Mouse (Mus musculus): ENCODE results near the gene Dab2.

The Dab2 gene

DNA sequence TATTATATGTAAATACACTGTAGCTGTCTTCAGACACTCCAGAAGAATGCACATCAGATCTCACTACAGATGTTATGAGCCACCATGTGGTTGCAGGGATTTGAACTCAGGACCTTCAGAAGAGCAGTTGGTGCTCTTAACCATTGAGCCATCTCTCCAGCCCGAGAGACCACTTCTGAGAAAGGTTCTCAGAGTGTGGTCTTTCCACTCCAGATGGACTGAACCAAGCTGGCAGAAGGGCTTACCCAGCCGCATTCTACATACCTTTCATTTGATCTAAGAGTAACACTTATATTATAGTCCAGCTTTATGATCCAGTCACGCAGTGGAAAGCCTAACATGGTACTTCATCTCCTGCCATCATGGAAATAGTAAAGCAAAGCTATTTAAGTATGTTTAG, 92.3 kb downstream of the Dab2 start:
- no peak for DNase-seq (ENCODE audit: low read depth, low spot score)

DNA sequence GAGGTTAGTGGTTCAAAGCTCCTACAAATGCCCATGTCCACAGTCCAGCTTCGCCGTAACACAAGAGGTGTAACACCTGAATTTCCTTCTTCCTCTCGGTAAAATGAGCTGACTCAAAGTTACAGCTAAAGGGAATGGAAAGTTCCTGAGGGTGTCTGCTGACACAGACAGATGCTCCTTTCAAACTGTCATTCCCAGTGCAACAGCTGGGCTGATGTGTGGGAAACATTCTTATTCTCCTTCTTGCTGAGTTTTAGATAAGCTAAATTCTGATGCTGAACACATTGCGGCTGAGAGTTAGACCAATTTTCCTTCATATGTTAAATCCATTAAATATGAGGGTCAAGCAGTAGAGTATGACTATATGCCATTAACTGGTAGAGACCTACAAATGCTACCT, 94.0 kb downstream of the Dab2 start:
- DNase-seq (ENCODE audit: low read depth, low spot score) = no peak

DNA sequence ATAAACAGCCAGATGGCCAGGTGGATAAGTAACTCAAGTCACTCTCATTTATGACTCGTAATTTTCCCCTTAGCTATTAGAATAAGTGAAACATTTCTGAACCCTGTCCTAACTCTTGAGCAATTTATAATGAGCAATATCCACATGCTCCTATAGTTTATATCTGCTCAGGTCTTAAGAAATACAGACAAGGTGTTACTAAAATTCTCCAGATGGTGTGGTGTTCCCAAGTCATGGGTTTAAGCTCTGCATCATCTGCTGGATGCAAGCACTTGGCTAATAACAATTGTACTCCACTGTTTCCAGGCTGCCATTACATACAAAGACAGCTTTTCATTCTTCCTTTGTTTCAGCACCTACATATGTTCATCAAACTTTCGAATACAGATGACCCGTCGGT, 98.6 kb downstream of the Dab2 start:
- DNase-seq (ENCODE audit: low read depth, low spot score) = no peak

DNA sequence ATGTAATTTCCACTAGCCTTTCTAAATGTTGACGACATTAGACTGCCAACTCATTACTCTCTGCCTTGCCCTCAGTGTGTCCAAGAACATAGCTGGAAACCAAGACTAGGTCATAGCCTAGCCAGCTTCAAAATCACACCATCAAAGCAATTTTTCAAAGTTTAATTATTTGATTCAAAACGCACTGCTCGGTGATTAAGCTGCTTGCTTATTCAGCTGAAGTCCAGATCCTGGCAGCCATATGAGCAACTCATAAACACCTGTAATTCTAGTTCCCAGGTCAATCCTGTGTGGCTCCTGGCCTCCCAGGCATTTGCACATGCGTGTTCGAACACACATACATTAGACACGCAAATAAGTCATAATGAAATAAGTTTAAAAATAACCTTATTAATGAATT, 99.3 kb downstream of the Dab2 start:
- DNase-seq (ENCODE audit: low read depth, low spot score) = no peak

DNA sequence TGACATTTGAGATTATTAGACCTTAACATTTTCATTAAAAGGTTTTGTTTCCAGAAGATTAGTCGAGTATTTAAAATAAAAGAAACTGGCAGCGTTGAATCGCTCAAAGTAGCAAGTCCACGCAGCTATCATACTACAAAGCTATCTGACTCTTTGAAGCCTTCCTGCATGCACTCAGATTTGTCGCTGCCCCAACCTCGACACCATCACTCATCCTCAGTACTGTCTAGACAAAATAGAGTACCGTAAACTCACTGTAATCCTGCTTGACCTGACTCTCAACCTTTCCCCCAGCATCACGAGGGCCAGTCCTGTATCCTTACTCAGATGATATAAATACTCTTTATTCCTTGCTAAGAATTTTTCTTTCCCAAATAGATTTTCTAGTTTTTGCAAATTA, 100.5 kb downstream of the Dab2 start:
- no peak for DNase-seq (ENCODE audit: low read depth, low spot score)

DNA sequence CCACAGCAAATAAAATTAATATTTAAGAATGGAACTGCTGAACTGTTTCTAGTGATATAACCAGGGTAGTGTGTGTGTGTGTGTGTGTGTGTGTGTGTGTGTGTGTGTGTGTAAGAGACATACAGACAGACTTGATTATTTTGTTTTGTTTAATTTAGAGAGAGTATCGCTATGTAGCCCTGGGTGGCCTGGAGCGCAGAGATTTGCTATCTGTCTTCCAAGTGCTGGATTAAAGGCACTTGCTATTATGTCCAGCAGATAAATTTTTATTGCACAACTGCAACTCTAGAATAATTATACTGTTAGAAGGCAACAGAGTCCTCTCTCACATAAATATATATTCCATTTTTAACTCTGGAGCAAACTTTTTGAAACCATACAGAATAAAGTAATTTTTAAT, 102.8 kb downstream of the Dab2 start:
- no peak for DNase-seq (ENCODE audit: low read depth, low spot score)

DNA sequence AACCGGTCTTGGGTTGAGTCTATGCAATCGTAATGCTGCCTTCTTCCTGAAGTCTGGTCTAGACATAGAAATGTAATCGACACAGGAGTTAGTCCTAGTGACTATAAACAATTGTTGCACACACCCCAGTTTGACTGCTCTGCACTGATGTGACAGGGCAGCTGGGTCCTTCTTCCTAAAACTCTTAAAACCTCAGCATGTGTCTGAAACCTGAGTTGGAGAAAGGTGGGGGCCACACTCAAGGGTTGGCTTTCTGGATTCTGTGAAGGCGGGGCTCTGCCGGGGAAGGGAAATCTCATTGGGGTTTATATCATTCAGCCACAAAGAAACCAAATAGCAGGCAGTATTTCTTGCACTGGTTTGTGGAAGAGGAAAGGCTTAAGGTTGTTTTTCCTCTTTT, 104.6 kb downstream of the Dab2 start:
- no peak for DNase-seq (ENCODE audit: low read depth, low spot score)

DNA sequence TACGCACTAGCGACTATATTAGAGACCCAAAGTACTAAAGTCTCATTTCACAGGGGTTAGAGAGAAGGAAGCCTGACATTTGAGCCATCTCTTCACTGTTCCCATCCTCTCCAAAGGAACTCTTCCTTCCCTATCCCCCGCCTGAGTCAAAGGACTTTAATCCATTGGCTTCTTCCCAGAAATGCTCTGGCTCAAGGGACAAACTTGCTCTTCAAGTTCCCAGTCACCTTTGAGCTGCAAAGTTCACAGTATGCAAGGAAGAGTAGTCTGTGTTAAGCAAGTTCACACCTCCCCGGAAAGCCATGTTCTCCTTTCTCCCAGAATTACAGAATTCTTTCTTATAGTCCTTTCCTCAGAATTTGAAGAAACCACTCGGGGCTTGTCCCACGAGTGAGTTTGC, 107.2 kb downstream of the Dab2 start:
- no peak for DNase-seq (ENCODE audit: low read depth, low spot score)

DNA sequence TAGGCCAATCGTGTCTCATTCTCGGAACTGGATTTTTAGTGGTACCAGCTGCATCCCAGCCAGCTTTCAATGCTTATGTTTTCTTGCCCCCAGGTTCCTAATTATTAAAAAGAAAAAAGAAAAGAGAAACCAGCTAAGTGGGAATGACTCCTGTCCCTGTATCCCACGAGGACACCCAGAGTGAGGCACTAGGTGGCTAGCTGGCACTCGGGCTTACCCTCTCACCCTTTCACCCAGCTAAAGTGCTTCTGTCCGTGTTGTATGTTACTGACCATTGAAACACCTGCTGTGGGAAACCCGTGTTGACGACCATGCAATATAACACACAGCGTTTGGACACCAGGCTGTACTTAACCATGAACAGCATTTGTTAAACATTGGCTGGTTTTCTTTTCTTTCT, 109.4 kb downstream of the Dab2 start:
- no peak for DNase-seq (ENCODE audit: low read depth, low spot score)

DNA sequence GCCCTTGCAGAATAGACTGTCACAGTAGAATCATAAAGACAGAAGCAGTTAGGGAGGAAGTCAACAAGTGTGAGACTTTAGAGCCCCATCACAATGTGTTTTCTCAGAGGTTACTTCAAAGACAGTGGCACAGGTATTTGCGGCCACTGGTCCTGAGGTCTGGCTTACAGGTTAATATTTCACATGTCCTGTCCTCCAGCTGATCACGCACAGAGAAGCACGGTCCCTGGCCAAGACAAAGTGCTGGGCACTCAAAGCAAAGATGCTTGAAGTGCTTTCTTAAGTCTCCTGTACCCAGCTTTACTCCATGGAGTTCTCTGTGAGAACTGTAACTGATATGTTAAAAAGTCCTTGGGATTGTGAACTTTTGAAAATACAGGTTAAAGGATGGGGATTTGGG, 110.6 kb downstream of the Dab2 start:
- DNase-seq (ENCODE audit: low read depth, low spot score) = no peak

DNA sequence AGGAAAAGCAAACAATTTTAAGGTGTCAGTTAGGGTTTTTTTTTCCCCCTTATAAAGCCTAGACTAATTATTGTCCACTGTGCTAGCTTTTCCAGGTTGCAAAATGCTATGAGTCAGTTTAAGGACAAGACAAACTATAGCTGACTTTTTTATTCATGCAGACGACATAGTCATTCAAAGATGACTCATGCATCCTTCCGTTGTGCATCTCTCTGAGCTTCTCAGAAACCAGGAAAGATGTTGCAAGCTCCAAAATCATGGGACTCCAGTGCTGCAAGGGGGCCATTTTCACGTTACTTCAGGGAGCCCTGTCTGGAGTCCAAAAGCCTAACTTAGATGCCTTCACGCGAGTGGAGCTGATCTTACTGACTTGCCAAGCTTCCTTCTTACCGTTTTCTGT, 111.7 kb downstream of the Dab2 start:
- no peak for DNase-seq (ENCODE audit: low read depth, low spot score)

DNA sequence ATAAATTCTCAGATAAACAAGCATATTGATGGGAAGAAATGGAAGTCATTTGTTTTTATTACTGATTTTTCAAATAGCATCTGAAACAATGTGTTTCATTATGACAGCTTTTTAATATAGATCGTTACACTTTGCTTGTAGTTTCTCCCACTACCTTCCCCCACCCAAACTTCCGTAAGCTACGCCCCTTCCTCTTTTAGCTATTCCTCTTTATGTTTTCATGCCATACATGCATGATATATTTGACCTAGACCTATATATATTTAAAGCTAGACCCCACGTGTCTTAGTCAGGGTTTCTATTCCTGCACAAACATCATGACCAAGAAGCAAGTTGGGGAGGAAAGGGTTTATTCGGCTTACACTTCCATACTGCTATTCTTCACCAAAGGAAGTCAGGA, 115.7 kb downstream of the Dab2 start:
- DNase-seq (ENCODE audit: low read depth, low spot score) = no peak

DNA sequence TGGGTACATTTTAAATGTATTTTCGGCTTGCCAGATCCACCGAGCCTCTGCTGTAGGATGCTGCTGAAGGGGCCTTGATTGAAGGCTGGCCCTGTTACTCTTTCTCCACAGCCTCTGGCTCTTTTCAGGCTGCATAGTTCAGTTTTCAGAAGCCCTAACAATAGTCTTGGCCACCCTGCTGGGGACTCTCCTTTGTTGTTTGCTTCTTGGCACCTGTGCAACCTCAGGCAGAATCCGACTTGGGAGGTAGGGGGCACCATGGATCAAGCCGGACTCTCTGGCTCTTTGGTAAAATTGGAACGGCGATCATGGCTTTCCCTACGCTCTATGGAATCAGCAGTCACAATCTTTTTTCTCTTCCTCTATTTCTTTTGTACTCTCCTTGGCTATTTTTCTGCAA, 132.2 kb downstream of the Dab2 start:
- DNase-seq (ENCODE audit: low read depth, low spot score) = no peak

DNA sequence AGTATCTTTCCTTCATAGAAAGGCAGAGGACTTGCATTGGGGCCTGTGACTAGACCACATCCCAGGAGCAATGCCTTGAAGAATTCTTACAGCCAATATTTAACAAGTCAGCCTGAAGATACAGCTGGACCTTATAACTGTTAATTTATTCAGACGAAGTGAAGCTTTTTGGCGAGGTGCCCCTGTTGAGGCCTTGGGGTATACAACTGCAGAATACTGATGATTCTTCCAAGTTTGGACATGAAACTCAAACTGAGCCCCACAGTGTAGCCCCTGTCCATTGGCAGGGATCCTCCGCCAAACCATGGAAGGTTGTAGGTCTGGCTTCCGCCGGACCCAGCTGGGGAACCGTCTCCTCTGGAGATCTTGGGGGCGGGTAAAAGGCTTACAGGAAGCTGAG, 132.8 kb downstream of the Dab2 start:
- no peak for DNase-seq (ENCODE audit: low read depth, low spot score)

DNA sequence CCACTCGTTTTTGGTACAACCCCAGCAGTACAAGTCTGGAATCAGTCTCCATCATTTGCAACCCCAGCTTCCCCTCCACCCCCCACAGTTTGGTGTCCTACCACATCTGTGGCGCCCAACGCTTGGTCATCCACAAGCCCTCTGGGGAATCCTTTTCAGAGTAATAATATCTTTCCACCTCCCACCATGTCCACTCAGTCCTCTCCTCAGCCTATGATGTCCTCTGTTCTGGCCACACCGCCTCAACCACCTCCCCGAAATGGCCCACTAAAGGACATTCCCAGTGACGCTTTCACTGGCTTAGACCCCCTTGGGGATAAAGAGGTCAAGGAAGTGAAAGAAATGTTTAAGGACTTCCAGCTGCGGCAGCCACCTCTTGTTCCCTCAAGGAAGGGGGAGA, 135.7 kb downstream of the Dab2 start:
- no peak for DNase-seq (ENCODE audit: low read depth, low spot score)

DNA sequence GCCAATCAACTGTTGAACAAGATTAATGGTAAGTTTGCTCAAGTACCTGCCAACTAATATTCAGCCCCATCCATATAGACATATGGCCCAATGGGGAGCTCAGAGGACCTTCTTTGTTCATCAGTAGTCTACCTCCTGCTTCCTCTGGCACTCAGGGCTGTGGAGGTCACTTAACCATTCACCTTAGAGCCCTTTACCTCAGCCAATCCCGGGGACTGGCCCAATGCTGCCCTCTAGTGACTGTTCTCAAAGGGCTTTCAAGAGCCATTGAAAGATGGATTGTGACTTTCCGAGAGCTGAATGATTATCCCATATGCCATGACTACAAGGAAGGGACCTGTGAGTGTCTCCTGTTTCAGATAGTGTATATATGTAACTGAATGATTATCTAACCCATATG, 136.2 kb downstream of the Dab2 start:
- DNase-seq (ENCODE audit: low read depth, low spot score) = peak; percentile 23

DNA sequence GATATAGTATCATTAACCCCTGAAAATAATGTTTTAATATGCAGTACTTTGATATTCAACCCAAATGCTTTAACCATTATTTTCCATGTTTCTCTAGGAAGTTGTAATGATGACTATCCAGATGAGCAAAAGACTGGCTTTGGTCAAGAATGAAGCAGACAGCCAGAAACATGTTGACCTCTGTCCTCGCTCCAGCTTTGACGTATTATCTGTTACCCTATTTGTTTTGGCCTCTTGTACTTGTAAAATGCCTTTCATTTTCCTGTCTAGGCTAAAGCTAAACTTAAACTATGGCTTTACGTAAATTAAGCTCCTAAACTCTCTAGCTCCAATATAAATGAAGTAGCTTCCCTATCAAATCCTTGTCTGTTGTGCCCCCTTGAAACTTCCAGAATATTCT, 139.1 kb downstream of the Dab2 start:
- no peak for DNase-seq (ENCODE audit: low read depth, low spot score)

DNA sequence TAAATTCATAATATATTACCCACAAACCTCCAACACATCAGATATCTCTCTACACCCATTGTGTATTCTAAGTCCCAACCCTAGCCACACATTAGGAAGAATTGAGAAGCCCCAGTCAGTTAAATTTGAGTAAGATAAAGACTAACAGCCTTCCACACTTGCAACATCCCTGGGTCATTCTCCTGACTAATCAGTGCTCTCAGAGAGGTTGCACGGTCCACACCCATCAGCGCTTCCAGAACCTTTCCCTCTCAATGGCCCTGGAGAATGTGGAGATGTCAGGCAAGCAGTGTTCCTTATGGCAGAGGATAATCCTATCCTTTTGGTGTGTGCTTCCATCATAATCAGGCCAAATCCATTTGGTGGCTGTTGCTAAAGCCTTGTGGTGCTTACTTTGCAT, 144.9 kb downstream of the Dab2 start:
- DNase-seq (ENCODE audit: low read depth, low spot score) = no peak

DNA sequence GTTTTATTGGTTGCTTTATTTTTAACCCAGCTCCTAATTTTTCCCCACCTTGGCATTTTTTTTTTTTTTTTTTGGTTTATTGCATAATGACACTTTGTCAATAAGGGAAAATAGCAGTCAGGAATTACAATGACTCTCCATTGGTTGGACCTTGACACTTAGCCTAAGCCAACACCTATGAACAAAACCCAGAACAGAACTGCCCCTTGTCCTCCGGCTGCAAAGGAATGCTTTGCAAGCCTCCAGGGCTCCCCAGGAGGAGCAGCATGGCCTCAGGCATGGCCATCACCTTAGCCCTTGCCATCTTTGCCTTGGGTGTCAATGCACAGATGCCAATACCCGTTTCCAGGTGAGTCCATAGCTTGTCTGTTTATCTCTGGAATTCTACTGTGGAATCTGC, 145.5 kb downstream of the Dab2 start, which contains the start of gene C9:
TSS of gene C9 (plus strand) at position 193 of the 400 bp plus-strand sequence.
- DNase-seq (ENCODE audit: low read depth, low spot score) = no peak

DNA sequence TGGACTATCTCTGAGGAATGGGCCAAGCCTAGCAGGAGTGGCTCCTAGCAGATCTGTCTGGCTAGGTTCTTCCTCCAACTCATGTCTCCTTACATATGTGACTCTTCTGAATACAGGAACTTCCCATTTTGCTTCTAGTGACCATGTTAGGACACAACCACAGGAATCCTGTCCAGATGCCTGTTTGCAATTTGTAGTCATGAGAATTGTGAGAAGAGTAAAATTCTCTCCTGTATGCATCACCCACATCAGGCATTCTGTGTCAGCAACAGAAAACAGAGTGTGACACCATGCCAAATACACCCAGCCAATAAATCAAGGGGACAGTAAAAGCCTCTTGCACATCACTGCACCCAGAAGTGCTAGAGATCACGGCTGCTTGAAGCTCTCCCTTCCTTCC, 146.6 kb downstream of the Dab2 start:
- DNase-seq (ENCODE audit: low read depth, low spot score) = no peak

DNA sequence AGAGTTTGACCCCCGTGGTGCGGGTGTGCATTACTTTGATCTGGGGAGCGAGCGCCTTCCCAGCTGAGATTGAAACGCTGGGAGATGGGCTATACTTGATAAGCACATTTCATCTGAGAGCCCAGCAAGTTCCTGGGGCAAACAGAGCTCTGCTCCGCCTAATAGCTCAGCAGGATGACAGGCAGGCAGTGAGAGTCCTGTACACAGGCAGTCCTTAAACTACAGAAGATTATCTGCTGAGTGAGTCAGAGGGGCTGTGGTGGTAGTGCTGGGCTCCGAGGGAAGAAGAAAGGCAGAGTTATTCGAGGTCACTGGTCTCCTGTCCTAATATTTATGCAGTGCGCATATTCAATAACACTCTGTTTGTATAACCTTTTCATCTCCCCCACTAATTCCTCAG, 149.3 kb downstream of the Dab2 start:
- DNase-seq (ENCODE audit: low read depth, low spot score) = peak; percentile 32

DNA sequence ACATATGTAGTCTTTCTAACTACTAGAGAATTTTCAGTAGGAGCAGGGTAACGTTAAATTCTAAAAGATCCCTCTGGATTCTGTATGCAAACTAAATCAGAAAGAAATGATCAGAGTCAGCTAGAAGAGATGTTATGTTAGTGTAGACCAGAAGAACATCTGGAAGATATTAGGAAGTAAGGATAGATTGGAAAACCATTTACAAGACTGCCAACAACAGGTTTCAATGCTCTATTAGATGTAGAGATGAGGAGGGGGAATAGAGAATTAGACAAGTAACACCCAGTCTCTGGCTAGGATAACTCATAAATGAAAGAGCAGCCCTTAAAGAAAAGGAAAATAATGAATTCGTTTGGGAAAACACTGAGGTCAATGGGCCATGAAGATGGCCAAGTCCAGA, 154.9 kb downstream of the Dab2 start:
- DNase-seq (ENCODE audit: low read depth, low spot score) = peak; percentile 34

DNA sequence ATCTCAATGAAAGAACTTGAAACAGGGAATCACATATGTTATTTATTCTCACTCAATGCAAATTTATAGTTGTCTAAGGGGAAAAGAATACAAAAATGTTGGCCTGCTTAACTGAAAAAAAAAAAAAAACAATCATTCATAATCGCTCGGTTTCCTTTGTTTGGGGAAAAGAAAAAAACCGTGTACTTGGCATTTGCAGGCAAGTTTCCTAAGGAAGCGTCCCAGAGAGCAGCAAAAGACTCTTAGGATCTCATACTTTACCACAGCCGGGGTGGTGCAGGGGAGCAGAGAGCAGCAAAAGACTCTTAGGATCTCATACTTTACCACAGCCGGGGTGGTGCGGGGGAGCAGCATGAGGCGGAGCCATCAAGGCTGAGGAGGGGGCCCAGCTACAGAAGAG, 161.8 kb downstream of the Dab2 start:
- DNase-seq (ENCODE audit: low read depth, low spot score) = no peak

DNA sequence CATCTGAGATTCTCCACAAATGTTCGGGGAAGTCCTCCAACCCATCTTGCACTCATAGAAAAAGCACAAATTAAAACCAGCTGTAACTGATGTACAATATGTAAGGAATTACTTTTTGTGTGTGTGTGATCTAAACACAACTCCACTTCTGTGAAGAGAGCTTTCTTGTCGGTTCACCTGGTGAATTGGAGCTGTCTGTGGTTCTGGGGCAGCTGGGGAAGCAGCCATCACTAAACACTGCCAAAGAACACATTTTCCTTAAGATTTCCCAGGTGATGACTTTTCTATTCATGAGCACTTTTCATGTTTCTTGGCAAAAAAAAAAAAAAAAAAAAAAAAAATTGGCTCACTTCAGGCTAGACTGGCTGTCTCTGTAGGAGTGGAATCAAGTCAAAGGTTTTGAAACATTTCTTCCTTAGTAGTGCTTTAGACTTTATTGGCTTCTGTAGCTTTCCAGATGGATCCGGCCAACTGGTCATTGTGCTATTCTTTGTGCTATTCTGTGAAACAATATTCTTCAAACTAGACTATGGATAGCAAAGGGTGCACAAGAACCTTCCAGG, 163.9 kb downstream of the Dab2 start:
- DNase-seq (ENCODE audit: low read depth, low spot score) = no peak

DNA sequence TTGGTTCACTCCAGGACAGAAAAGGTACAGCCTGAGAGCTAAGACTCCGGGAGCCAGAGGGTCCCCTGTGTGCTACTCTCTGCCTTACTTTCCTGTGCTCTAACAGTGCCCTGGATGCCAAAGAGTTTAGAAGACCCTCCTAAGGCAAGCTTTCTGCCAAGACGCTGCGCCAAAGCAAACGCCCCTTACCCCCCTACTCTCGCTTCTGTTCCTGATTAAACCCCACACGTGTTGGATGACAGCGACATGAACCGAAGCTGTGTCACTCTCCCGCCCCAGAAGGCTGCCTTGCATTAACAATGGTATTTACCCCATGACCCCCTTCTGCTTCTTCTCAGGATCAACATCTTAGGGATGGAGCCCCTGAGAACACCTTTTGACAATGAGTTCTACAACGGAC, 167.4 kb downstream of the Dab2 start:
- no peak for DNase-seq (ENCODE audit: low read depth, low spot score)

Data from mesoderm, embryonic 11.5 days (tissue).